Mouse (Mus musculus): ENCODE data around the gene Gm10271.

GRCm38 (mm10) chr10:117009691-117010090 lies 37.3 kb upstream of the Gm10271 start:
- TF ChIP-seq CTCF (conservative IDR thresholded peaks at IDR 0.05; ENCODE audit: low read length) (no peak), POU5F1 (IDR thresholded peaks at IDR 0.05; ENCODE audit: borderline replicate concordance, low read length) (no peak), NANOG (IDR thresholded peaks at IDR 0.05; ENCODE audit: borderline replicate concordance, low read length) (no peak)

Data from E14TG2a.4 (cell line).